In the genomic region with DNA sequence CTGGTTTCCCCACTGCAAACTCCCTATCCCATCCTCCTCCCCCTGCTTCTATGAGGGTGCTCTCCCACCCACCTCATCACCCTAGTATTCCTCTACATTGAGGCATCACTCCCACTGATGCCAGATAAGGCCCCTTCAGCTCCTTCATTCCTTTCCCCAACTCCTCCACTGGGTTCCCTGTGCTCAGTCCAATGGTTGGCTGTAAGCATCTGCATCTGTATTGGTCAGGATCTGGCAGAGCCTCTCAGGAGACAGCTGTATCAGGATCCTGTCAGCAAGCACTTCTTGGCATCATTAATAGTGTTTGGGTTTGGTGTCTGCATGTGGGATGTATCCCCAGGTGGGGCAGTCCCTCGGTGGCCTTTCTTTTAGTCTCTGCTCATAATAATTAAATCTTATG, we compare ENCODE assay signal across 10 mouse cellular contexts. TPM values are rescaled to one million over a fixed set of nuclear protein-coding genes. Genes with fewer than 3 reads are reported as not detected.
DNase-seq lines count a peak whose midpoint lies in the region; ATAC-seq and TF ChIP-seq lines count a peak whose summit lies in the region.
"Not testable (repeated sequence)": the region's sequence is repeated elsewhere in the genome, so short reads cannot be mapped to it uniquely, and the experiment has no call there.
"Had no signal": no experiment of that assay in that cellular context is flagged by ENCODE, and none has a peak within 500 bp of the region (broad histone marks: within the 10 kb centered on the region; RNA-seq: fewer than 3 reads in every experiment).

No protein-coding gene starts in this region.

- 0 out of 2 replicates have a peak overlapping the region, but pooled peaks have one; percentile 46 for H3K27ac ChIP-seq in cortical plate, adult 2 months (ENCODE audit: insufficient read depth, low read length)
- H3K27ac ChIP-seq in embryonic facial prominence, embryonic 14.5 days (replicated peaks; ENCODE audit: low read depth, low read length): not testable (repeated sequence)
- H3K27ac ChIP-seq in lung, postnatal 0 days (ENCODE audit: low read length): peak overlapping the region; percentile 47; the same call in 1 of the 2 replicates
- peak overlapping the region; percentile 53; the same call in 1 of the 2 replicates for H3K27ac ChIP-seq in olfactory bulb, adult 2 months (ENCODE audit: insufficient read depth, low read depth, low read length)

- peak; percentile 35 for DNase-seq in 3T3-L1 (ENCODE audit: low read depth, low spot score)
- DNase-seq in embryonic facial prominence, embryonic 14.5 days (ENCODE audit: low spot score); lung, postnatal 0 days (ENCODE audit: low spot score): not testable (repeated sequence)
- peak; percentile 91 for DNase-seq in heart, adult 11 months

- WGBS in embryonic facial prominence, embryonic 14.5 days: 52% methylated on average over 1 of the region's 1 CpGs
- 29% methylated on average over 1 of the region's 1 CpGs for WGBS in lung, postnatal 0 days
- WGBS in olfactory bulb, adult 2 months: 58% methylated on average over 1 of the region's 1 CpGs

- not testable (repeated sequence) for H3K4me3 ChIP-seq in cortical plate, adult 2 months (ENCODE audit: insufficient read depth, low read length); embryonic facial prominence, embryonic 14.5 days (ENCODE audit: low read depth, low read length); lung, postnatal 0 days (ENCODE audit: low read depth, low read length); myocyte; olfactory bulb, adult 2 months (ENCODE audit: insufficient read depth, low read depth, low read length)

- peaks cover 10% of the 10 kb centered on the region; the same call in 1 of the 2 replicates for H3K4me1 ChIP-seq in cortical plate, adult 2 months (ENCODE audit: control insufficient read depth, insufficient read depth, low read length)
- not testable (repeated sequence) for H3K4me1 ChIP-seq in embryonic facial prominence, embryonic 14.5 days (ENCODE audit: control insufficient read depth, insufficient read depth, low read length); lung, postnatal 0 days (ENCODE audit: insufficient read depth, low read depth, low read length); olfactory bulb, adult 2 months (ENCODE audit: control insufficient read depth, insufficient read depth, low read length)

- TF ChIP-seq CTCF in cortical plate, adult 2 months (IDR thresholded peaks at IDR 0.05; ENCODE audit: extremely low read depth, insufficient read depth, low read length); lung, postnatal 0 days (IDR thresholded peaks at IDR 0.05); olfactory bulb, adult 2 months (IDR thresholded peaks at IDR 0.05; ENCODE audit: insufficient read depth, low read depth, low read length): not testable (repeated sequence)

- peak; percentile 39; the same call in 1 of the 2 replicates for ATAC-seq in embryonic facial prominence, embryonic 14.5 days (ENCODE audit: low read depth)
- not testable (repeated sequence) for ATAC-seq in lung, postnatal 0 days

- TF ChIP-seq POLR2A in cortical plate, adult 2 months (IDR thresholded peaks at IDR 0.05; ENCODE audit: extremely low read depth, insufficient read depth, low read length); myocyte (IDR thresholded peaks at IDR 0.05; ENCODE audit: insufficient read length, low read depth); olfactory bulb, adult 2 months (IDR thresholded peaks at IDR 0.05; ENCODE audit: insufficient read depth, low read depth, low read length): not testable (repeated sequence)

- not testable (repeated sequence) for H3ac ChIP-seq in myocyte (ENCODE audit: control insufficient read depth, insufficient read length)

- H3K36me3 ChIP-seq in embryonic facial prominence, embryonic 14.5 days (ENCODE audit: control insufficient read depth, insufficient read depth, low read length); lung, postnatal 0 days (ENCODE audit: insufficient read depth, low read length); myocyte (ENCODE audit: control insufficient read depth, insufficient read depth): not testable (repeated sequence)

- not testable (repeated sequence) for TF ChIP-seq EP300 in lung, postnatal 0 days (IDR thresholded peaks at IDR 0.05)

- not testable (repeated sequence) for H3K4me2 ChIP-seq in embryonic facial prominence, embryonic 14.5 days (ENCODE audit: low read depth, low read length); lung, postnatal 0 days (replicated peaks; ENCODE audit: low read depth, low read length)
- H3K4me2 ChIP-seq in myocyte (ENCODE audit: low read depth): peak overlapping the region; percentile 67

- not testable (repeated sequence) for H3K9ac ChIP-seq in embryonic facial prominence, embryonic 14.5 days (ENCODE audit: low read depth, low read length); lung, postnatal 0 days (replicated peaks; ENCODE audit: low read depth)

- H3K27me3 ChIP-seq in embryonic facial prominence, embryonic 14.5 days (replicated peaks; ENCODE audit: control insufficient read depth, insufficient read depth, low read length); lung, postnatal 0 days (replicated peaks; ENCODE audit: insufficient read depth, low read length); myocyte (ENCODE audit: control insufficient read depth, insufficient read depth, insufficient read length): not testable (repeated sequence)

- H3K79me2 ChIP-seq in myocyte (ENCODE audit: control insufficient read depth, insufficient read depth): peaks cover 100% of the 10 kb centered on the region

- H3K9me3 ChIP-seq in embryonic facial prominence, embryonic 14.5 days (ENCODE audit: control insufficient read depth, low read length); lung, postnatal 0 days (ENCODE audit: low read length): not testable (repeated sequence)

RNA-seq across cellular contexts. Expression of a gene that starts 6.7 kb away (rescaled TPM):
- polyA plus RNA-seq in cortical plate, adult 2 months (2012; rRNA removed): 8.8 and 9.8 TPM in 2 replicates
- 14.6 and 14.8 TPM in 2 replicates for polyA plus RNA-seq in embryonic facial prominence, embryonic 14.5 days (2014; fragmentation: Nextera tagmentation; extraction: Ambion mirVana)
- polyA plus RNA-seq in lung, postnatal 0 days (2015; fragmentation: Nextera tagmentation; extraction: Ambion mirVana): 48.0 and 48.3 TPM in 2 replicates
- 15.9 TPM for polyA plus RNA-seq in myocyte (2012; fragmentation: generic; extraction: Trizol)
- polyA plus RNA-seq in olfactory bulb, adult 2 months (2012; ENCODE audit: insufficient read depth, insufficient read length, low replicate concordance, missing spikeins): not detected in 2 replicates
- polyA plus RNA-seq: activated CD4-positive, CD25-positive, alpha-beta regulatory T cell, adult 4 months; CD4-positive, CD25-positive, alpha-beta regulatory T cell, adult 4 months; G1E had no signal
